Mouse (Mus musculus) MEL (cell line): Measurements from ENCODE around the gene Mgat5.
A peak's percentile ranks its signal among the peaks of the same experiment; 100 is the strongest.

Source experiments
- CTCF ChIP-seq, 3 experiments: IDR thresholded peaks in 2 of 3; conservative IDR thresholded peaks in 1 of 3; 2 replicates each; pipeline ENCODE4 v1.5.1; 2011 to 2012; ENCODE audit warnings: low read length in 3 of 3, low read depth in 2 of 3, mild to moderate bottlenecking in 2 of 3, improper control_type of control experiment in 1 of 3, inconsistent platforms in 1 of 3, mixed read lengths in 1 of 3, moderate library complexity in 1 of 3; ENCODE audit not compliant: control insufficient read depth in 1 of 3, insufficient read depth in 1 of 3, poor library complexity in 1 of 3, severe bottlenecking in 1 of 3
- EP300 ChIP-seq, 2 experiments: IDR thresholded peaks; 2 replicates each; pipeline ENCODE4 v1.6.1; 2011; ENCODE audit warnings: improper control_type of control experiment in 2 of 2, low read length in 2 of 2, low read depth in 1 of 2, mild to moderate bottlenecking in 1 of 2
- GATA1 ChIP-seq: IDR thresholded peaks from 2 replicates; pipeline ENCODE4 v1.6.1; 2011; ENCODE audit warnings: low read depth, low read length, improper control_type of control experiment
- HCFC1 ChIP-seq: IDR thresholded peaks from 2 replicates; pipeline ENCODE4 v1.6.1; 2012; ENCODE audit warnings: low read depth, mild to moderate bottlenecking, inconsistent platforms, low read length, improper control_type of control experiment, moderate library complexity
- KAT2A ChIP-seq: conservative IDR thresholded peaks from 2 replicates; pipeline ENCODE4 v1.6.1; 2012; ENCODE audit warnings: low read depth, low read length, improper control_type of control experiment, inconsistent platforms
- MYB ChIP-seq: IDR thresholded peaks from 2 replicates; pipeline ENCODE4 v1.6.1; 2011; ENCODE audit warnings: mild to moderate bottlenecking, low read depth, low read length, improper control_type of control experiment
- NRF1 ChIP-seq: IDR thresholded peaks from 2 replicates; pipeline ENCODE4 v1.6.1; 2014; ENCODE audit warnings: low read depth, mild to moderate bottlenecking, inconsistent platforms, low read length, improper control_type of control experiment, moderate library complexity; ENCODE audit not compliant: poor library complexity, insufficient read depth, severe bottlenecking
- POLR2A ChIP-seq, 2 experiments: IDR thresholded peaks; 2 replicates each; pipeline ENCODE4 v1.6.1; 2011 to 2012; ENCODE audit warnings: low read length in 2 of 2, mild to moderate bottlenecking in 2 of 2, control low read depth in 1 of 2, improper control_type of control experiment in 1 of 2, low read depth in 1 of 2, moderate library complexity in 1 of 2; ENCODE audit not compliant: control insufficient read depth in 1 of 2, insufficient read depth in 1 of 2, poor library complexity in 1 of 2
- POLR2AphosphoS2 ChIP-seq: IDR thresholded peaks from 2 replicates; pipeline ENCODE4 v1.6.1; 2011; ENCODE audit warnings: low read length, improper control_type of control experiment
- RAD21 ChIP-seq: IDR thresholded peaks from 2 replicates; pipeline ENCODE4 v1.6.1; 2011; ENCODE audit warnings: mild to moderate bottlenecking, low read depth, low read length, improper control_type of control experiment
- TCF12 ChIP-seq: IDR thresholded peaks from 2 replicates; pipeline ENCODE4 v1.6.1; 2014; ENCODE audit warnings: low read depth, mild to moderate bottlenecking, inconsistent platforms, low read length, improper control_type of control experiment, moderate library complexity
- UBTF ChIP-seq: IDR thresholded peaks from 2 replicates; pipeline ENCODE4 v1.6.1; 2012; ENCODE audit warnings: low read depth, mild to moderate bottlenecking, inconsistent platforms, low read length, improper control_type of control experiment, moderate library complexity, borderline replicate concordance; ENCODE audit not compliant: insufficient read depth
- USF2 ChIP-seq, 2 experiments: IDR thresholded peaks; 2 replicates each; pipeline ENCODE4 v1.6.1; 2011 to 2012; ENCODE audit warnings: improper control_type of control experiment in 2 of 2, low read length in 2 of 2, borderline replicate concordance in 1 of 2, inconsistent platforms in 1 of 2, low read depth in 1 of 2, mild to moderate bottlenecking in 1 of 2; ENCODE audit not compliant: insufficient read depth in 1 of 2

DNA sequence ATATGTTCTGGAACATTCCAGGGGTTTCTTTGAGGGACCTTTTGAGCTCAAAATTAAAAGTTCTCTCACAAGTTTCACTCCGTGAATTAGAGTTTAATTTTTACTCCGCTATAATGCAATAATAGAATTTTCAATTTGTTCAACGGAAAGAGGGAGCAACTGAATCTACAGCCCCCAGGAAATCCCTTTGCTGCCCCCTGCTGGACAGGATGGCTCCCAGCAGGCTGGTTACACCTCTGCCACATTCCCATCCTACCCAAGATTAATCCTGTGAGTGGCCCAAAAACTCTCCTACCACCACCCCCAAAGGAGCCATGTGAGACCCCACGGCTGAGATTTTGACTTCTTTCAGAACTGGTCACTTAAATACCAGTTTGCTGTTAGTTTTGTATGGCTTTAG is 282.3 kb downstream of the Mgat5 start:
- peak; percentile 71 to 82 (median 79) for TF ChIP-seq CTCF (IDR thresholded peaks at IDR 0.05 in 2 of 3, conservative IDR thresholded peaks at IDR 0.05 in 1 of 3; ENCODE audit: control insufficient read depth in 1 of 3, insufficient read depth in 1 of 3, low read depth in 2 of 3, low read length in 3 of 3, poor library complexity in 1 of 3, severe bottlenecking in 1 of 3)
- no peak for TF ChIP-seq NRF1
- TF ChIP-seq GATA1 = no peak
- no peak for TF ChIP-seq EP300 (IDR thresholded peaks at IDR 0.05; ENCODE audit: low read depth in 1 of 2, low read length in 2 of 2)
- TF ChIP-seq UBTF = no peak
- TF ChIP-seq TCF12 = no peak
- no peak for TF ChIP-seq POLR2A (IDR thresholded peaks at IDR 0.05; ENCODE audit: control insufficient read depth in 1 of 2, insufficient read depth in 1 of 2, low read depth in 1 of 2, low read length in 2 of 2, poor library complexity in 1 of 2)
- no peak for TF ChIP-seq KAT2A
- TF ChIP-seq MYB = no peak
- no peak for TF ChIP-seq POLR2AphosphoS2
- TF ChIP-seq USF2 (IDR thresholded peaks at IDR 0.05; ENCODE audit: borderline replicate concordance in 1 of 2, insufficient read depth in 1 of 2, low read depth in 1 of 2, low read length in 2 of 2) = no peak
- TF ChIP-seq RAD21 = peak; percentile 67
- TF ChIP-seq HCFC1 = no peak
